Mouse (Mus musculus) heart, adult 2 months (tissue): ENCODE data around the gene Lrrc74a.

ENCODE experiments used
- CTCF ChIP-seq: fragments of 200-600 bp; IDR thresholded peaks from 2 replicates; pipeline ENCODE4 v1.8.1; 2022; ENCODE audit warnings: antibody characterized with exemption, mild to moderate bottlenecking, moderate library complexity
- EP300 ChIP-seq: fragments of 200-500 bp; IDR thresholded peaks from 2 replicates; pipeline ENCODE4 v1.6.1; 2011; ENCODE audit warnings: low read depth, low read length, control low read depth; ENCODE audit not compliant: insufficient read depth

DNA sequence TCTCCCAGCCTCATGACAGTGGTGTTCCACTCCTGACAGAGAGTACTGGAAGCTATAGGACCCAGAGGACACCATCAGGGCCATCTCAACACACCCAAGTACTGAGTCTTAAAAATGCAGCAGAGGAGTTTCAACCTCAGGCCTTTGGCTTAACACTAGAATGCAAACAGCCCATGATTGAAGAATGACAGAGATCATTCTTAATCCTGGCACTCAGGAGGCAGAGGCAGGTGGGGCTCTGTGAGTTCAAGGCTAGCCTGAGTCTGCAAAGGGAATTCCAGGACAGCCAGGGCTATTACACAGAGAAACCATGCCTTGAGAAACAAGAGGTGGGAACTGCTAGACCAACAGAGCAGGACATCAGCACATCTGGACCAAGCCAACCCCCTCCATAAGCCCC lies 35.6 kb downstream of the Lrrc74a start:
- no peak for TF ChIP-seq EP300
- TF ChIP-seq CTCF: no peak
